Mouse (Mus musculus) T-helper 17 cell (primary cell): ENCODE data around the gene Tnfrsf1b.

Source experiments
- in situ Hi-C, 2 experiments: fragments of 300-600 bp; cut with MboI, MseI; formaldehyde crosslinking; loops; 1 replicate in 1 of 2; 2 replicates in 1 of 2; pipeline ENCODE4 v1.15.1; 2025; ENCODE audit warnings: high pct_unique_total_duplicates in 2 of 2

Gene Tnfrsf1b

DNA sequence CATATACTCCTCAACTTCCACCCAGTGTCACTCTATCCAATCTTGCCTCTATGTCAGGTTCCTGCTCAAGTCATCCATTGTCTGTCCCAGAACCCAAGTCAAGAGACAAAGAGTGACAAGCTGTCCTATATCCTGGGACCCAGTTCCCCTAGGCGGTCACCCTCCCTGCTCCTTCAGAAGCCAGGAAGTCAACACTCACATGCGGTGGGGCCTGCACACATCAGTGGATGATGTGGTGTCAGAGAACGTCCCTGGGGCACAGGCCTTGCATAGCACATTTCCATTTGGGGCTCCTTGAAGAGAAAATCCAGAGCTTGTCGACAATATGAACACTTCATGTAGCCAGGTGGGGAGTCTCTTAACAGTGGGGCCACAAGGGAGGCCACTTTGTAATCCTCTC is 22.1 kb downstream of the Tnfrsf1b start:
- in situ Hi-C loops = loop anchor here in 1 of 2 experiments (25.0 kb wide), 1 partner anchor 1937 kb away; the partner anchor contains the start of gene Pdpn

DNA sequence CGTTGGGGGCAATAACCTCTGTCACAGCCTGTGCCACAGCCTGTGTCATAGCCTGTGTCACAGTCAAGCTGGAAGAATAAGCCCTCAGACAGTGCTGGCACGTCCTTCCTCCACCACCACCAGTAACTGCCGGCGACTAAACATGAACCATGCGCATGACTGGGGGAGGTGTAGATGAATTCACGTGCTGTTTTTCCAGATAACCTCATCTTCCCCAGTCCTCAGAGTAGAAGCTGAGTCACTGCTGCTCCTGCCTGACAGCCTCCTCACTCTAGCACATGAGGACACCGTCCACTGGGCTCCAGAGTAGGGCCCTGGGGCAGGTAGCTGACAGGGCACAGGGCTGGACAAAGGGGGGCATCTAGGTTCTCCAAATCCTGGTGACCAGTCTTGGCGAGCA is 24.6 kb downstream of the Tnfrsf1b start:
- in situ Hi-C loops = loop anchor here in 1 of 2 experiments (25.0 kb wide), 1 partner anchor 1935 kb away; the partner anchor contains the start of gene Pdpn

DNA sequence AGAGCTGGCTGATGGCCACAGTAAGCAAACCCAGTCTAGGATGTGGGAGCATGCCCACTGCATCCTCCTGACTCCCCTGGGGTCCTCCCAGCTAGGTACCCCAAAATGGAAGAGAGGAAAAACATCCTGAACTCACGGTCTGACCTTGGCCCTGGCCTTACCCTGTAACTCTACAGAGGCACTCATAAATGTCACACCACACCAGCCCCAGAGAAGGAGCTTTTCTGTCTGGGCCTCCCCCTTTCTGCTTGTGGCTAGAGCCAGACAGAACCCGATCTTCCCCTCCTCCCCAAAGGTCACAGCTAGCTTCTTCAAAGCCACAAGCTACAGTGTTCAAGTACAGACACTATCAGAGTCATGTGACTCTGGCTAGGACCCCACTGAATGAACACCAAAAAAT is 25.3 kb downstream of the Tnfrsf1b start:
- in situ Hi-C loops = loop anchor here in 1 of 2 experiments (25.0 kb wide), 1 partner anchor 1934 kb away; the partner anchor contains the start of gene Pdpn

DNA sequence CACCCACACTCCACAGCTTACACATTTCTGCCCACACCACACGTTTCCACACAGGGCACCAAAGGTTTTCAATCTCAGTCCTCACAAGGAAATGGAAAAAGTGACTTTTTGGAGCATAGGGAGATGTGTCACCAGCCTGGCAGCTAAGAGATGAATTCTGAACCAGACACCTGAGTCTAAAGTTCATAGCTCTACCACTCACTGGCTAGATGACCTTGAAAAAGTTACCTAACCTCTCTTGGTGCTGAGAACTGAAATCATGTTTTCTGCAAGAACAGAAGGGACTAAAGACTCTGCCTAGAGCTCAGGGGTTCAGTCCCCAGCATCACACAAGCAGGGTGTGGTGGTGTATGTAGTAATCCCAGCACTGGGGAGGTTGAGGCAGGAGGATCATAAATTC is 26.7 kb downstream of the Tnfrsf1b start:
- in situ Hi-C loops = loop anchor here in 1 of 2 experiments (25.0 kb wide), 1 partner anchor 1933 kb away; the partner anchor contains the start of gene Pdpn

DNA sequence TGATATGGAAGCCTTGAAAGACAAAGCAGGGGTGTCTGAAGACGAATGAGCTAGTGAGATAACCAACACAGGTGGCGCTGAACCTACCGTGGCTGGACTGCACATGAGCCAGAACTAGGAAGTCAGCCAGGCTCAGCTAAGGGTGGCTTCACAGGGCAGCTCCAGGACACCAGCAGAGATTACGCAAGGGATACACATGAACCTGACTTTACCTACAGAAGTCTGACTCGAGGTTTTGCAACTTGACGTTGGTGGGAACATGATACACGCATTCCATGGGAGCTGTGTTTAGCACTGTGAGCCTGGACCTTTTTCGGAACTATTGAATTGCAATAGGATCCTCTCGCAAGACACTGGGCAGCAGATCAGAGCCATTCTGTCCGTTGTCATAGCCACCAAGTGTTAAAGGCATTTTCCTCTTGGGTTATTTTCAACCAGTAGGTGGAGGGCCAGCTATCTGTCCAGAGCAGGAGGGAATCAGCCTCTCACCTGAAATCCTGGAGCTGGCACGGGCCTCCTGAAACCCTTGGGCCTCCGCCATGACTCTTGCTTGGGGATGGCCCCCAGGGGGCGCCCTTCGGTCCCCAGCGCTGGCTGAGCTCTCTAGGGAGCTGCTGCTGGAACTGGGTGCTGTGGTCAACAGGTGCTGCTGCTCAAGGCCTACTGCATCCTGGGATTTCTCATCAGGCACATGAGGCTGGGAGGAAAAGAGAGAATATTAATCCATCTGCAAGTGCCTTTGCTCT is 27.3 kb downstream of the Tnfrsf1b start:
- in situ Hi-C loops = loop anchor here (5.0 to 25.0 kb wide), 2 partner anchors 68 to 1932 kb away; partner anchors contain the start of gene Pdpn (in 1 of the 2)

DNA sequence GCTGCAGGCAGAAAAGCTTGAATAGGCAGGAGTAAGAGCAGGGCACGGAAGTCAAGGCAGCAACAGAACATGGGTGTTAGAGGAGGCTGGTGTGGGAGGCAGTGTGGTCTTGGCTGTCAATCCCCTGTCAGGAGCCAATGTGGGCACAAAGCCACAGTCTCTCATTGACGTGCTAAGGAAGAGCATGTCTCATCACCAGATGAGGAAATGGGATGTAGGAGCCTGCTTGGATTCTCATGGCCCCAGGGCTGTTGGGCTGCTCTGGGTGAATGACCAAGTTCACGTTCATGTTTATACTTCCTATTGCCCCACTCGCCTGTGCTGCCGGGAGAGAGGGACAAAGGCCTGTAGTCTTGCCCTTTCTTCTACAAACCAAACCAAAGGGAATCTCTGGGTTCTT is 28.8 kb downstream of the Tnfrsf1b start:
- in situ Hi-C loops = loop anchor here (5.0 to 25.0 kb wide), 2 partner anchors 69 to 1931 kb away; partner anchors contain the start of gene Pdpn (in 1 of the 2)

DNA sequence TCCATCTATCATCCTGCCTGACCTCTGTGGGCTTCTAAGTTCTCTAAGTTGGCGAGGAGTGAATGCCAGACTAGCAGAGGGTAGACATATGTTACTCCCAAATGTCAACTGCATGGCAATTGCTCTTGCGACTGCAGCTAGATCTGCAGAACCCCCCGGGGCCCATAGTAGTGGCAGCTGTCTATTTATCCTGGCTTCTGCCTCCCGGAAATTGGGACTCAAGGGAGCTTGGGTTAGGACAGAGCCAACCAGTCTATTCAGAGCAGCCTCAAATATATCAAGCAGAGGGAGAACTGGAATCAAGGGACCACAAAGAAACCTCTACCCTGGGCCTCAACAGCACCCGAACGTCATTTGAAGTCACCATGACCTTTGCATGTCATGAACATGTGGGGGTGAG is 29.6 kb downstream of the Tnfrsf1b start:
- in situ Hi-C loops = loop anchor here (5.0 to 25.0 kb wide), 2 partner anchors 70 to 1930 kb away; partner anchors contain the start of gene Pdpn (in 1 of the 2)

DNA sequence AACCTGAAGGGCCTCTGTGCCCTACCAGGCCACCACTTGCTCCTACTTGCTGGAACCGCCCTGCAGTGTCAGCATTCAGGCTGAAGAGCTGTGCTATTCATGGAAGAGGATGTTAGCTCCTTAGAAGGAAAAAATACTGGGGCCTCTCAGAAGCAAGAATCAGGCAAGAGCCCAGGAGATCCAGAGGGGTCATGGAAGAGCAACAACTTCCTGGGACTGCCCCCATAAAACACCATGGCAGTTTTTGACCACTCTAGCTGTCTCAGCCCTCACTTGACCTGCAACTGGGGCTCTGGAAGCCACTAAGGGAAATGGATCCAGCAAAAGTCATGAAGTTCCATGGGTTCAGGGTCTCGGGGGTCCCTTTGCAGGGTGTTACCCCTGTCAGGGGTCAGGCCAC is 31.3 kb downstream of the Tnfrsf1b start:
- in situ Hi-C loops = loop anchor here (5.0 to 25.0 kb wide), 2 partner anchors 72 to 1928 kb away; partner anchors contain the start of gene Pdpn (in 1 of the 2)

DNA sequence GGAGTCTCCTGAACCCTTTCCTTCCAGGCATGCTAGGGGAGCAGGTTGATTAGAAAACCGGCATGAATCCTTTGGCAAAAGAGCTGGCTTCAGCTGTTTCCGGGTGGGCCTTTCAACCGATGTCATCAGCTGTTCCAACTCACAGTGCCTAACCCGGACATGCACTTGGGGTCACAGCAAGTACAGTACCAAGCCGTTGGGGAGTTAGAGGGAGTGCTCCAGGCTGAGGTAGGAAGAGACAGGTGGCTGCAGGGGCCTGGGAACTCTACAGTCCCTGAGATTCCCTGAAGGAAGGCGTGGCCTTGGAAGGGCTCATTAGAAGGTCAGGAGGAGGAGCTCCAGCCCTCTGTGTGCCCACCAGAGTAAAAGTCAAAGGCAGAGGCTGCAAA is 31.9 kb downstream of the Tnfrsf1b start:
- in situ Hi-C loops = loop anchor here (5.0 to 25.0 kb wide), 2 partner anchors 73 to 1927 kb away; partner anchors contain the start of gene Pdpn (in 1 of the 2)

DNA sequence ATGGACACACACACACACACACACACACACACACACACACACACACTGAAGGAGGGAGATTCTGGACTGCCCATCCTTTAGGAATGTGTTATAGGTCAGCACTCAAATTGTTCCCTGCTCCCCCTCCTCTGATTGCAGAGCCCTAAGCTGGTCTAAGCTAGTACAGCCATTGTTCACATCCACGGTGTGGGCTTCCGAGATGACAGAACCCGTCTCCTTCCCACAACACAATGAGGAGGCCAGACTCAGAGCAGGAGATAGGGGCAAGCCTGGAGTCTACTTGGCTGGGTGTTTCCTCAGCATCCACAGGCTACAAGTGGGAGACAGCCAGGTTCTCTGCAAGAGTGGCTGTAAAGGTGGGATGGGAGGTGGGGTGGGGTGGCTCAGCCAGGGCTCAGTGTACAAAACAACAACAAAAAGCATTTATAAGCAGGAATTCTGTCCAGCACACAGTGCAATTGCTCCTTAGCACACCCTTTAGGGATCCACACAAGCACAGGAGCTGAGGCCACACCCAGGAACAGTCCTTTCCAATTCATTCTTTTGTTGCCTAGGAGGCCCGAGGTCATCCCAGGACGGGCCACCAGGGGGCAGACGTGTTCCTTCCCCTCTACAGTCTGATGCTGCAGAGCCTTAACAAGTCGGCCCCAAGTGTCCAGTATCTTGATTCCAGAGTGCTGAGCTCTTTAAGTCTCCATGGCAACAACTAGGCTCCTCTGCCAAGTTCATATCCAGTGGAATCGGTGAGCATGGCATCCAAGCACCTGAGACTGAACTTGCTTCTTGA is 32.5 kb downstream of the Tnfrsf1b start:
- in situ Hi-C loops = loop anchor here in 1 of 2 experiments (25.0 kb wide), 1 partner anchor 1927 kb away; the partner anchor contains the start of gene Pdpn

DNA sequence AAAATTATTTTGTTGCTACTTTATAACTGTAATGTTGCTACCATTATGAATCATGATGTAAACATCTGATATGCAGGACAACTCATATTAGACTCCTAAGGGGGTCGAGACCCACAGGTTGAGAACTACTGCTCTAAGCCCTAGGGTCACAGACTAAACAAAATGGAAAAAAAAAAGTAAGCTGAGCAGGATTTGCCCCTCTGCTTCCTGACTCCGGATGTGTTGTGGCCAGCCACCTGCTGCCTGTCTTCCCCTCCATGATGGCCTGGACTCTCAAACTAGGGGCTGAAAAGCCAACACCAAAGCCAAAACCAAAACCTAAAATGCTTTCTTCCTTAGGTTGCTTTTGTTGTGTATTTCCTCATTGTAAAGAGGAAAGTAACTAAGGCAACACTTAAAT is 35.6 kb downstream of the Tnfrsf1b start:
- in situ Hi-C loops = loop anchor here in 1 of 2 experiments (25.0 kb wide), 1 partner anchor 1924 kb away; the partner anchor contains the start of gene Pdpn

DNA sequence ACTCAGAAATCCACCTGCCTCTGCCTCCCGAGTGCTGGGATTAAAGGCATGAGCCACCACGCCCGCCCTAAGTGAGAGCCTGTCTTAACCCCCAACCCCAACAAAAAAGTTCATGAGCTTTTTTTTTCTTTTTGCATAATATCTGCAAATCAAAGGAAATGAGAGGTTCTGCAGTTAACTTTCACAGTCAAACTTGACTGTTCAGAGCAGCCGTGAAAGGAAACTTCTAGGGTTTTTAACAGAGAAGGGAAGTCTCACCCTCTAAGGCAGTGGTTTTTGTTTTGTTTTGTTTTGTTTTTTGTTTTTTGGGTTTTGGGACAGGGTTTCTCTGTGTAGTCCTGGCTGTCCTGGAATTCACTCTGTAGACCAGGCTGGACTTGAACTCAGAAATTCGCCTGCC is 36.1 kb downstream of the Tnfrsf1b start:
- in situ Hi-C loops = loop anchor here in 1 of 2 experiments (25.0 kb wide), 1 partner anchor 1923 kb away; the partner anchor contains the start of gene Pdpn

DNA sequence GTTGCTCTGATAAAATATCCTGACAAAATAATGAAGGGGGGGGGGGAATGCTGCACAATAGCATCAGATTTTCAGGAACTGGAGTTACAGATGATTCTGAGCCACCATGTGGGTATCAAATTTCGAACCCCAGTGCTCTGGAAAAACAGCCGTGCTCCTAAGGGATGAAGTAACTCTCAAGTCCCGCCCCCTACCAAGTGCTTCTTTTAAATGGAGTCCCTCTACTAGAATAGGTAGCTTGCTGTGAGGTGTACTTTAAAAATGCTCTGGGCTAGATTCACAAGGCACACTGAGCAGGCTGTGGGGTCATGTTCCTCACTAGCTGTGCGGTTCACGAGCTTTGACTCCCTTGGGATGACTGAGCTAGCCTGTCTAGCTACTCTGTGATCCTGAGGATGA is 37.0 kb downstream of the Tnfrsf1b start:
- in situ Hi-C loops = loop anchor here in 1 of 2 experiments (25.0 kb wide), 1 partner anchor 1922 kb away; the partner anchor contains the start of gene Pdpn

DNA sequence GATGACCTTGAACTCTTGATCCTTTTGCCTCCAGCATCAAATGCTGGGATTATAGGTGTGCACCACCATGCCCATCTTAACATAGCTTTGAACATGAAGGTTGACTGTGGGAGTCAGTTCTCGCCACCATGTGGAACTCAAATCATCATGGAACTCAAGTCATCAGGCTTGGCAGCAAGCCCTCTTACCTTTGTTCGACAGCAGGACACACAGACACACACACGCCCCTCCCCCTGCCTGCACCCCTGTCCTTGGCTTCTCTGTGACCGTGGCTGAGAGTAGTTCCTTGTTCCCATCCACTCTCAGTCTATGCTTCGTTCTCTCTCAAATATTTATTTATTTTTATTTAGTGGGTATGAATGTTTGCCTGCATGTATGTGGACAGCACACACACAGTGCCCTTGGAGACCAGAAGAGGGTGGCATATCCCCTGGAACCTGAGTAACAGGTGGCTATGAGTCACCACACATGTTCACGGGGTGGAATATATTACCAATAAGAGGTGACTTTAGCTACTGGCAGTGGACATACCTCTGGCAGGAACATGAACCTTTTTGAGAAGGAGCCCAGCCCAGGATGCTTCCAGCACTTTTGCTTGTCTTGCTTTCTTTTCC is 37.5 kb downstream of the Tnfrsf1b start:
- in situ Hi-C loops = loop anchor here in 1 of 2 experiments (25.0 kb wide), 1 partner anchor 1922 kb away; the partner anchor contains the start of gene Pdpn

DNA sequence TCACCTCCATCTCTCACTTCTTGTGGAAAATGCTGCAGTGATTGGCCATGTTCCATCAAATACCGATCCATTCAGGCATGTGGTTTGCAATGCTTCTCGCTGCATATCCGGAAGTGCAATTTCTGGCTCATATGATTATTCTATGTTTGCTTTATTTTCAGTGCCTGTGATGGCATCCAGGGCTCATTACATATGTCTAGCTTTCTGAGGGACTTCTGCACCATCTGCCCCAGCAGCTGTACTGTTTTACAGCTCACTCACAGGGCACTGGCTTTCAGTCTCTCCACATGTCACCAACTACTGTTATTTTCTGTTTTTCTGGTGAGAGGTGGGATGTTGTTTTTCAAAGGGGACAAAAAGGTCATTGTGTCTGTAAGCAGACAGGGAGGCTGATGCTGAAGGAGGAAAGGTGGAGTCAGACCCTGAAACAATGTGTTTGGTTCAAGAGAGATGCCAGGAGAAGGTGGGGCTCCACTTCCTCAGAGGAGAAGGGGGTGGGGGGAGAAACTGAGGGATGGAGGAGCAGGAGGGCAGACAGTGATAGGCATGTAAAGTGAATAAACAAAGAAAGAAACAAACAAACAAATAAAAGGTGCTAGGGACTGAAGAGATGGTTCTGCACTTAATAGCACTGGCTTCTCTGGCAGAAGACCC is 38.8 kb downstream of the Tnfrsf1b start:
- in situ Hi-C loops = loop anchor here in 1 of 2 experiments (25.0 kb wide), 1 partner anchor 1921 kb away; the partner anchor contains the start of gene Pdpn

DNA sequence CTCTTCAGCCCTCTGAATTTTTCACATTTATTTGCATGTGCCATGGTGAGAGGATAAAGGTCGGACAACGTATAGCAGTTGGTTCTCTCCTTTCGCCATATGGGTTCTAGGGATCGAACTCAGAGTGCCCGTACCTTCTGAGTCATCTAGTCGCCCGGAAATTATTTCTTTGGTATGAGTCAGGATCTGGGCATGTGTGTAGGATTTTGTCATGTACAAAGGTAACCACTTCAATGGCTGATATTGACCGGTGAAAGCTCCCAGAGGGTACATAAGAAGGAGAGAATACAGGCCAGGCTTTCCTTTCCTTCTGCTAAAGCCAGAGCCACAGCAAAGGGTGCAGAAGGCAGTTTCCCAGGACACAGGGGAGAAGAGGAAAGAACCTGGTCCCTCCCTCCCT is 41.9 kb downstream of the Tnfrsf1b start:
- in situ Hi-C loops = loop anchor here in 1 of 2 experiments (25.0 kb wide), 1 partner anchor 1917 kb away; the partner anchor contains the start of gene Pdpn

DNA sequence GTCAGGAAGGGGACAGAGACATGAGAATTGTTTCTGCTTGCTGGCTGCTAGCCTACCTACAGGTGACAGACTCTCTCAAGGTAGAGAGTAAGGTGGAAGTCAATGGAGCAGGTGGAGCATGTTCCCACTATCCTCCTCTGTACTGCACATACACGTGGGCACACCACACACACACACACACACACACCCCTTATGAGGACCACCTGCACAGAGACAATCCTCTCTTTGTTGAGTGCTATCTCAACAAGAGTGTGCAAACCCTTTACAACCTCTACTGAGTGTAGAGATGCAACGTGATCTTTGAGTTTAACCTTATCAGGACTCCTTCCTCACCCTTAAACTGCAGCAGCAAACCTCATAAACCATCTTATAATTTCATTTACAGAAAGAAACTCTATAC is 43.4 kb downstream of the Tnfrsf1b start:
- in situ Hi-C loops = loop anchor here in 1 of 2 experiments (25.0 kb wide), 1 partner anchor 1916 kb away; the partner anchor contains the start of gene Pdpn

DNA sequence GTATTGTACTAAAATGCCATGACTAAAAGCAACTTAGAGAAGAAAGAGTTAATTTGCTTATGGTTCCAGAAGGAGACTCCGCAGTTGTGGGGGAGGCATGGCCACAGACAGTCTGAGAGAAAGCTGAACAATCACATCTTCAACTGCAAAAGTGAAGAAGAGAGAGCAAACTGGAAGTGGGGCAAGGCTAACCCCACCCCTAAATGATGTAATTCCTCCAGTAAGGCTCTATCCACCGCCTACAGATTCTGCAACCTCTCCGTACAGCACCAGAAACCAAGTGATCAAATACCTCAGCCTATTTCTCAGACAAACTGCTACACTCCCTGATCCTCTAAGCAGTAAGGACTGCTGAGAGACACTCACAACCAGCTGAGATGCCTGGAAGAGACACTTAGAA is 45.2 kb downstream of the Tnfrsf1b start:
- in situ Hi-C loops = loop anchor here in 1 of 2 experiments (25.0 kb wide), 1 partner anchor 1914 kb away; the partner anchor contains the start of gene Pdpn

DNA sequence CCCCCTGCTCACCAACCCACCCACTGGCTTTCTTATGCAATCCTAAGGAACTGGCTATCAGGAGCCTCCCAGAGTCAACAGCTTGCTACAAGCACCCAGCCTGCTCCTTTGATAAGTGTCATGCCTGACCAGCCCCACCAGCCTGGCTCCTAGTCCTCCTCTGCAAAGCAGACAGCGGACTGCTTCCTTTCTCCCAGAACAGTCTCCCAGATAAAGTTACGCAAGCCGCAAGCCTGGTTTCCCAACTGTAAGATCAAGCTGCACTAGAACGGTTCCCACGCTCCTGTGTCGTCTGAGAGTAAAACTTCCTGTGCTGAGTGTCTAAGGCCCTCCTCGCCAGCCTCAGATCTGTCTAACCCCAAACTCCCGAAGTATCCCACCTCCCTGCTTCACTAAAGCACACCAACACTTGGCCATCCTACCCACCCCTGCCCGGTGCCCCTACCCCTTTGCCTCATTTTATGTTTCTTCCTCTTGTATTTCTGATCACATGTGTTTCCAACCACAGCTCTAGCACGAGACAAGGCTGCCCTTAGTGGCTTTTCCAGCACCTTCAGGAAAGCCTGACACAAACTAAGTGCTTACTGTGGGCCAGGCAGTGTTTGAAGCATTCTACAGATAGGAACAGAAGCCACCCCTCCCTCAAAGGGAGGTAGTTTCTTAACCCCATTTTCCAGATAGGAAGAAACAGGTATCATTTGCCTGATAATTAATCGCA is 46.5 kb downstream of the Tnfrsf1b start:
- in situ Hi-C loops = loop anchor here in 1 of 2 experiments (25.0 kb wide), 1 partner anchor 1913 kb away; the partner anchor contains the start of gene Pdpn
